Mouse (Mus musculus): Measurements from ENCODE around the gene Gm21833. TPM values are rescaled to one million over a fixed set of nuclear protein-coding genes. Genes with fewer than 3 reads are reported as not detected.

The Gm21833 gene
- polyA plus RNA-seq (2014; fragmentation: Illumina TruSeq; extraction: RNeasy Lipid Tissue Mini Kit (QIAGEN cat#74804); ENCODE audit: low read depth, low replicate concordance), result not detected

DNA sequence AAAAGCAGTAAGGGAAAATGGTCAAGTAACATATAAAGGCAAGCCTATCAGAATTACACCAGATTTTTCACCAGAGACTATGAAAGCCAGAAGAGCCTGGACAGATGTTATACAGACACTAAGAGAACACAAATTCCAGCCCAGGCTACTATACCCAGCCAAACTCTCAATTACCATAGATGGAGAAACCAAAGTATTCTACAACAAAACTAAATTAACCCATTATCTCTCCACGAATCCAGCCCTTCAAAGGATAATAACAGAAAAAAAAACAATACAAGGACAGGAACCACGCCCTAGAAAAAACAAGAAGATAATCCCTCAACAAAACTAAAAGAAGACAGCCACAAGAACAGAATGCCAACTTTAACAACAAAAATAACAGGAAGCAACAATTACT is at the start of gene Gm21833:
Gene Gm21833 (plus strand): TSS at position 301 of the 400 bp plus-strand sequence.

